Comparison of ENCODE assay signal across 8 mouse cellular contexts in genomic region chr5:115631505-115632357, GRCm38 (mm10). TPM values are rescaled to one million over a fixed set of nuclear protein-coding genes. Genes with fewer than 3 reads are reported as not detected.
DNase-seq lines count a peak whose midpoint lies in the region; ATAC-seq and TF ChIP-seq lines count a peak whose summit lies in the region.

Gene Rab35 (plus strand): TSS chr5:115631908.

- H3K4me3 ChIP-seq in embryonic facial prominence, embryonic 14.5 days (ENCODE audit: low read depth, low read length) = peak within 1 kb of the TSS; percentile 80
- peak within 1 kb of the TSS; percentile 81 for H3K4me3 ChIP-seq in limb, embryonic 14.5 days (replicated peaks; ENCODE audit: low read length)
- peak within 1 kb of the TSS; percentile 79 for H3K4me3 ChIP-seq in midbrain, postnatal 0 days (ENCODE audit: low read depth, low read length)

- no peaks in the 10 kb centered on the region for H3K36me3 ChIP-seq in embryonic facial prominence, embryonic 14.5 days (ENCODE audit: control insufficient read depth, insufficient read depth, low read length)
- peaks cover 5% of the 10 kb centered on the region for H3K36me3 ChIP-seq in limb, embryonic 14.5 days (ENCODE audit: control insufficient read depth, insufficient read depth, low read length)
- no peaks in the 10 kb centered on the region for H3K36me3 ChIP-seq in midbrain, postnatal 0 days (ENCODE audit: insufficient read depth, low read length)

- DNase-seq in 3T3-L1 (ENCODE audit: low read depth, low spot score) = peak; percentile 88
- DNase-seq in adrenal gland, postnatal 4 days (ENCODE audit: low spot score in 2 of 2) = peak; percentile 86 to 91
- DNase-seq in embryonic facial prominence, embryonic 14.5 days (ENCODE audit: low spot score) = peak; percentile 94
- peak; percentile 92 for DNase-seq in heart, adult 8-10 months (ENCODE audit: low spot score)
- peak; percentile 95 for DNase-seq in kidney, adult 9 months
- DNase-seq in limb, embryonic 14.5 days (ENCODE audit: low spot score) = peak; percentile 90
- peak; percentile 93 for DNase-seq in midbrain, postnatal 0 days (ENCODE audit: low spot score)
- peak; percentile 93 to 94 for DNase-seq in spleen, postnatal 14 days (ENCODE audit: low spot score in 2 of 2)

- no peaks in the 10 kb centered on the region for H3K9me3 ChIP-seq in embryonic facial prominence, embryonic 14.5 days (ENCODE audit: control insufficient read depth, low read length)
- H3K9me3 ChIP-seq in limb, embryonic 14.5 days (ENCODE audit: control insufficient read depth, low read length) = no peaks in the 10 kb centered on the region
- no peaks in the 10 kb centered on the region for H3K9me3 ChIP-seq in midbrain, postnatal 0 days (ENCODE audit: low read length)

- TF ChIP-seq CTCF in midbrain, postnatal 0 days (IDR thresholded peaks at IDR 0.05) = no peak

- H3K4me1 ChIP-seq in embryonic facial prominence, embryonic 14.5 days (ENCODE audit: control insufficient read depth, insufficient read depth, low read length) = peaks cover 20% of the 10 kb centered on the region
- peaks cover 14% of the 10 kb centered on the region for H3K4me1 ChIP-seq in limb, embryonic 14.5 days (ENCODE audit: control insufficient read depth, insufficient read depth, low read length)
- H3K4me1 ChIP-seq in midbrain, postnatal 0 days (ENCODE audit: insufficient read depth, low read length) = peaks cover 8% of the 10 kb centered on the region; the same call in 1 of the 2 replicates

- TF ChIP-seq POLR2A in limb, embryonic 14.5 days (IDR thresholded peaks at IDR 0.05; ENCODE audit: borderline replicate concordance, extremely low read depth, insufficient read depth, insufficient read length) = peak; percentile 95

- no peaks in the 10 kb centered on the region for H3K27me3 ChIP-seq in embryonic facial prominence, embryonic 14.5 days (replicated peaks; ENCODE audit: control insufficient read depth, insufficient read depth, low read length)
- no peaks in the 10 kb centered on the region for H3K27me3 ChIP-seq in limb, embryonic 14.5 days (ENCODE audit: control insufficient read depth, insufficient read depth, low read length)
- H3K27me3 ChIP-seq in midbrain, postnatal 0 days (ENCODE audit: insufficient read depth, low read length) = no peaks in the 10 kb centered on the region

- peak within 1 kb of the TSS; percentile 90 for H3K27ac ChIP-seq in embryonic facial prominence, embryonic 14.5 days (replicated peaks; ENCODE audit: low read depth, low read length)
- H3K27ac ChIP-seq in limb, embryonic 14.5 days (replicated peaks; ENCODE audit: low read depth, low read length) = peak within 1 kb of the TSS; percentile 67
- H3K27ac ChIP-seq in midbrain, postnatal 0 days (ENCODE audit: low read depth, low read length) = peak within 1 kb of the TSS; percentile 88

- H3K4me2 ChIP-seq in embryonic facial prominence, embryonic 14.5 days (ENCODE audit: low read depth, low read length) = peak within 1 kb of the TSS; percentile 76
- peak within 1 kb of the TSS; percentile 83 for H3K4me2 ChIP-seq in limb, embryonic 14.5 days (replicated peaks; ENCODE audit: low read depth, low read length, severe bottlenecking)
- peak within 1 kb of the TSS; percentile 81 for H3K4me2 ChIP-seq in midbrain, postnatal 0 days (ENCODE audit: low read depth, low read length, poor library complexity, severe bottlenecking)

- ATAC-seq in embryonic facial prominence, embryonic 14.5 days (ENCODE audit: low read depth) = peak; percentile 90
- ATAC-seq in limb, embryonic 14.5 days (ENCODE audit: low FRiP score, low read depth) = peak; percentile 90
- peak; percentile 84 for ATAC-seq in midbrain, postnatal 0 days (ENCODE audit: low FRiP score)

- H3K9ac ChIP-seq in embryonic facial prominence, embryonic 14.5 days (ENCODE audit: low read depth, low read length) = peak within 1 kb of the TSS; percentile 90
- H3K9ac ChIP-seq in limb, embryonic 14.5 days (ENCODE audit: low read depth, low read length, severe bottlenecking) = peak within 1 kb of the TSS; percentile 83
- H3K9ac ChIP-seq in midbrain, postnatal 0 days (replicated peaks; ENCODE audit: low read length, poor library complexity, severe bottlenecking) = peak within 1 kb of the TSS; percentile 88

- WGBS in embryonic facial prominence, embryonic 14.5 days = 1% methylated on average over 30 of the region's 125 CpGs
- 1% methylated on average over 19 of the region's 125 CpGs for WGBS in limb, embryonic 14.5 days
- WGBS in midbrain, postnatal 0 days = 2% methylated on average over 72 of the region's 125 CpGs

RNA-seq across cellular contexts. Expression of gene Rab35, which starts in this region (rescaled TPM):
- total RNA-seq in adrenal gland, postnatal 4 days (2021) = 10 to 100 TPM; 65.0 to 65.5 TPM
- 18.9 and 19.3 TPM in 2 replicates for polyA plus RNA-seq in embryonic facial prominence, embryonic 14.5 days (2014; fragmentation: Nextera tagmentation; extraction: Ambion mirVana)
- 10 to 100 TPM; 42.0 to 48.0 (median 44.0) TPM for total RNA-seq in heart, adult 8-10 months (2022)
- 62.6 and 65.2 TPM in 2 replicates for polyA plus RNA-seq in limb, embryonic 14.5 days (2012; rRNA removed)
- 19.8 and 22.4 TPM in 2 replicates for polyA plus RNA-seq in limb, embryonic 14.5 days (2014; fragmentation: Nextera tagmentation; extraction: Ambion mirVana)
- 97.4 and 99.0 TPM in 2 replicates for total RNA-seq in midbrain, postnatal 0 days (2014; rRNA removed)
- polyA plus RNA-seq in midbrain, postnatal 0 days (2015; fragmentation: Nextera tagmentation; extraction: Ambion mirVana) = 23.0 and 24.5 TPM in 2 replicates

Comparison
In these comparisons a context has a peak if more than half of its experiments do, and no peak if none do; other contexts are left out.
1. Peak in every context shown above with its lines: DNase-seq, ATAC-seq, H3K4me3 ChIP-seq and H3K27ac ChIP-seq.